8 mouse cellular contexts compared by ENCODE assay signal in genomic region chr14:11874960-11875889, GRCm38 (mm10).
DNase-seq lines count a peak whose midpoint lies in the region; TF ChIP-seq lines count a peak whose summit lies in the region.
"Had no signal": no experiment of that assay in that cellular context is flagged by ENCODE, and none has a peak within 500 bp of the region (broad histone marks: within the 10 kb centered on the region; RNA-seq: fewer than 3 reads in every experiment).

No protein-coding gene starts in this region.

- H3K27ac ChIP-seq in left cerebral cortex, adult 2 months, result peak overlapping the region; percentile 51
- H3K27ac ChIP-seq: liver, embryonic 14.5 days had no signal

- TF ChIP-seq CTCF in left cerebral cortex, adult 2 months (IDR thresholded peaks at IDR 0.05), result no peak

- DNase-seq in kidney, postnatal 25 days, result peak; percentile 27 to 52
- no peak for DNase-seq in kidney, adult 8-10 months
- DNase-seq in frontal cortex, postnatal 10 days (ENCODE audit: low spot score in 2 of 2), result peak; percentile 49 to 66
- peak in 1 of 2 experiments; percentile 29 for DNase-seq in left cerebral cortex, adult 2 months (ENCODE audit: extremely low spot score in 1 of 2, low spot score in 2 of 2)
- peak; percentile 73 to 85 for DNase-seq in right cerebral cortex, postnatal 10 days (ENCODE audit: low spot score in 2 of 2)
- DNase-seq in thymus, postnatal 4 days, result no peak
- no peak for DNase-seq in ovary, postnatal 14 days (ENCODE audit: low spot score)

- no peak overlapping the region for H3K4me3 ChIP-seq in left cerebral cortex, adult 2 months

- intact Hi-C loops in left cerebral cortex, adult 2 months (cut with DNase I), result no loop called here

Comparison
In these comparisons a context has a peak if more than half of its experiments do, and no peak if none do; other contexts are left out.
1. DNase-seq: peak in kidney, postnatal 25 days (2 of 2), frontal cortex, postnatal 10 days (2 of 2) and right cerebral cortex, postnatal 10 days (2 of 2); none in kidney, adult 8-10 months (0 of 2), thymus, postnatal 4 days (single experiment) and ovary, postnatal 14 days (single experiment).